Mouse (Mus musculus): ENCODE measurements at regions not wholly inside any gene's neighbourhood (a gene's known extent, or its start where the extent isn't known, plus 50 kb on each side); places are given as distances from the start of the nearest gene placed in this dataset.

GRCm38 (mm10) chr15:59167937-59168659, 279.0 kb downstream of the Gm49356 start:
- no peak for ATAC-seq (ENCODE audit: low FRiP score)
- 90% methylated on average over 8 of the region's 8 CpGs for WGBS
- no peaks in the 10 kb centered on the region for H3K4me1 ChIP-seq (replicated peaks; ENCODE audit: control insufficient read depth, insufficient read depth, low read length)
- H3K4me2 ChIP-seq (replicated peaks; ENCODE audit: low read depth, low read length) = no peak overlapping the region
- no peak overlapping the region for H3K4me3 ChIP-seq (ENCODE audit: low read depth, low read length)
- H3K27me3 ChIP-seq (ENCODE audit: control insufficient read depth, insufficient read depth, low read length) = no peaks in the 10 kb centered on the region
- no peak overlapping the region for H3K27ac ChIP-seq (ENCODE audit: low read depth, low read length)
- H3K9ac ChIP-seq (ENCODE audit: low read depth, low read length) = no peak overlapping the region
- no peaks in the 10 kb centered on the region for H3K36me3 ChIP-seq (ENCODE audit: control insufficient read depth, insufficient read depth, low read length)
- DNase-seq (ENCODE audit: low spot score) = no peak
- no peaks in the 10 kb centered on the region for H3K9me3 ChIP-seq (ENCODE audit: control insufficient read depth, low read length)

GRCm38 (mm10) chr15:59168660-59169170, 279.6 kb downstream of the Gm49356 start:
- no peaks in the 10 kb centered on the region for H3K36me3 ChIP-seq (ENCODE audit: control insufficient read depth, insufficient read depth, low read length)
- no peaks in the 10 kb centered on the region for H3K4me1 ChIP-seq (replicated peaks; ENCODE audit: control insufficient read depth, insufficient read depth, low read length)
- no peak overlapping the region for H3K27ac ChIP-seq (ENCODE audit: low read depth, low read length)
- no peak for ATAC-seq (ENCODE audit: low FRiP score)
- H3K9ac ChIP-seq (ENCODE audit: low read depth, low read length) = no peak overlapping the region
- WGBS = 87% methylated on average over 4 of the region's 4 CpGs
- no peak overlapping the region for H3K4me2 ChIP-seq (replicated peaks; ENCODE audit: low read depth, low read length)
- DNase-seq (ENCODE audit: low spot score) = no peak
- no peaks in the 10 kb centered on the region for H3K27me3 ChIP-seq (ENCODE audit: control insufficient read depth, insufficient read depth, low read length)
- no peaks in the 10 kb centered on the region for H3K9me3 ChIP-seq (ENCODE audit: control insufficient read depth, low read length)
- H3K4me3 ChIP-seq (ENCODE audit: low read depth, low read length) = no peak overlapping the region

GRCm38 (mm10) chr15:59169237-59169797, 280.2 kb downstream of the Gm49356 start:
- H3K9ac ChIP-seq (ENCODE audit: low read depth, low read length) = no peak overlapping the region
- H3K4me3 ChIP-seq (ENCODE audit: low read depth, low read length) = no peak overlapping the region
- no peak overlapping the region for H3K4me2 ChIP-seq (replicated peaks; ENCODE audit: low read depth, low read length)
- no peak overlapping the region for H3K27ac ChIP-seq (ENCODE audit: low read depth, low read length)
- DNase-seq (ENCODE audit: low spot score) = no peak
- no peak for ATAC-seq (ENCODE audit: low FRiP score)
- H3K27me3 ChIP-seq (ENCODE audit: control insufficient read depth, insufficient read depth, low read length) = no peaks in the 10 kb centered on the region
- H3K4me1 ChIP-seq (replicated peaks; ENCODE audit: control insufficient read depth, insufficient read depth, low read length) = no peaks in the 10 kb centered on the region
- H3K36me3 ChIP-seq (ENCODE audit: control insufficient read depth, insufficient read depth, low read length) = no peaks in the 10 kb centered on the region
- WGBS = 92% methylated on average over 12 of the region's 12 CpGs
- H3K9me3 ChIP-seq (ENCODE audit: control insufficient read depth, low read length) = no peaks in the 10 kb centered on the region

GRCm38 (mm10) chr15:59169831-59170230, 280.7 kb downstream of the Gm49356 start:
- Histone ChIP-seq H3K27me3 (ENCODE audit: control insufficient read depth, insufficient read depth, low read length) (no peaks in the 10 kb centered on the region), H3K9me3 (ENCODE audit: control insufficient read depth, low read length) (no peaks in the 10 kb centered on the region), H3K4me1 (replicated peaks; ENCODE audit: control insufficient read depth, insufficient read depth, low read length) (no peaks in the 10 kb centered on the region), H3K9ac (ENCODE audit: low read depth, low read length) (no peak overlapping the region), H3K4me3 (ENCODE audit: low read depth, low read length) (no peak overlapping the region), H3K36me3 (ENCODE audit: control insufficient read depth, insufficient read depth, low read length) (no peaks in the 10 kb centered on the region), H3K4me2 (replicated peaks; ENCODE audit: low read depth, low read length) (no peak overlapping the region), H3K27ac (ENCODE audit: low read depth, low read length) (no peak overlapping the region)
- ATAC-seq (ENCODE audit: low FRiP score) (no peak), DNase-seq (ENCODE audit: low spot score) (no peak)
- 94% methylated on average over 3 of the region's 3 CpGs for WGBS

- Histone ChIP-seq H3K27me3 (ENCODE audit: control insufficient read depth, insufficient read depth, low read length) (no peaks in the 10 kb centered on the region), H3K4me3 (ENCODE audit: low read depth, low read length) (no peak overlapping the region), H3K9me3 (ENCODE audit: control insufficient read depth, low read length) (no peaks in the 10 kb centered on the region), H3K9ac (ENCODE audit: low read depth, low read length) (no peak overlapping the region), H3K27ac (ENCODE audit: low read depth, low read length) (no peak overlapping the region), H3K4me1 (replicated peaks; ENCODE audit: control insufficient read depth, insufficient read depth, low read length) (no peaks in the 10 kb centered on the region), H3K36me3 (ENCODE audit: control insufficient read depth, insufficient read depth, low read length) (no peaks in the 10 kb centered on the region), H3K4me2 (replicated peaks; ENCODE audit: low read depth, low read length) (no peak overlapping the region)
- ATAC-seq (ENCODE audit: low FRiP score) (no peak), DNase-seq (ENCODE audit: low spot score) (no peak)
- WGBS = 28% methylated on average over 6 of the region's 6 CpGs
Measured at GRCm38 (mm10) chr15:59171120-59171519, 282.0 kb downstream of the Gm49356 start.

GRCm38 (mm10) chr15:59173452-59174245, 284.6 kb downstream of the Gm49356 start:
- no peaks in the 10 kb centered on the region for H3K36me3 ChIP-seq (ENCODE audit: control insufficient read depth, insufficient read depth, low read length)
- no peak overlapping the region for H3K9ac ChIP-seq (ENCODE audit: low read depth, low read length)
- no peaks in the 10 kb centered on the region for H3K4me1 ChIP-seq (replicated peaks; ENCODE audit: control insufficient read depth, insufficient read depth, low read length)
- DNase-seq (ENCODE audit: low spot score) (peak; percentile 34), ATAC-seq (ENCODE audit: low FRiP score) (peak; percentile 53; the same call in 1 of the 2 replicates)
- H3K9me3 ChIP-seq (ENCODE audit: control insufficient read depth, low read length) = no peaks in the 10 kb centered on the region
- H3K27ac ChIP-seq (ENCODE audit: low read depth, low read length) = peak overlapping the region; percentile 58
- WGBS = 77% methylated on average over 21 of the region's 21 CpGs
- no peak overlapping the region for H3K4me2 ChIP-seq (replicated peaks; ENCODE audit: low read depth, low read length)
- H3K27me3 ChIP-seq (ENCODE audit: control insufficient read depth, insufficient read depth, low read length) = no peaks in the 10 kb centered on the region
- H3K4me3 ChIP-seq (ENCODE audit: low read depth, low read length) = no peak overlapping the region

GRCm38 (mm10) chr15:59174246-59174751, 285.2 kb downstream of the Gm49356 start:
- Histone ChIP-seq H3K4me2 (replicated peaks; ENCODE audit: low read depth, low read length) (no peak overlapping the region), H3K36me3 (ENCODE audit: control insufficient read depth, insufficient read depth, low read length) (no peaks in the 10 kb centered on the region), H3K9me3 (ENCODE audit: control insufficient read depth, low read length) (no peaks in the 10 kb centered on the region), H3K27ac (ENCODE audit: low read depth, low read length) (peak overlapping the region; percentile 58), H3K27me3 (ENCODE audit: control insufficient read depth, insufficient read depth, low read length) (no peaks in the 10 kb centered on the region), H3K4me1 (replicated peaks; ENCODE audit: control insufficient read depth, insufficient read depth, low read length) (no peaks in the 10 kb centered on the region), H3K9ac (ENCODE audit: low read depth, low read length) (no peak overlapping the region), H3K4me3 (ENCODE audit: low read depth, low read length) (no peak overlapping the region)
- DNase-seq (ENCODE audit: low spot score) (peak; percentile 43), ATAC-seq (ENCODE audit: low FRiP score) (peak; percentile 47; the same call in 1 of the 2 replicates)
- WGBS = 34% methylated on average over 7 of the region's 7 CpGs

GRCm38 (mm10) chr15:59174893-59175531, 285.9 kb downstream of the Gm49356 start:
- 68% methylated on average over 8 of the region's 8 CpGs for WGBS
- Histone ChIP-seq H3K4me3 (ENCODE audit: low read depth, low read length) (no peak overlapping the region), H3K36me3 (ENCODE audit: control insufficient read depth, insufficient read depth, low read length) (no peaks in the 10 kb centered on the region), H3K4me1 (replicated peaks; ENCODE audit: control insufficient read depth, insufficient read depth, low read length) (no peaks in the 10 kb centered on the region), H3K27me3 (ENCODE audit: control insufficient read depth, insufficient read depth, low read length) (no peaks in the 10 kb centered on the region), H3K9ac (ENCODE audit: low read depth, low read length) (no peak overlapping the region), H3K9me3 (ENCODE audit: control insufficient read depth, low read length) (no peaks in the 10 kb centered on the region), H3K27ac (ENCODE audit: low read depth, low read length) (peak overlapping the region; percentile 58; the same call in 1 of the 2 replicates), H3K4me2 (replicated peaks; ENCODE audit: low read depth, low read length) (no peak overlapping the region)
- DNase-seq (ENCODE audit: low spot score) = no peak
- peak; percentile 49; the same call in 1 of the 2 replicates for ATAC-seq (ENCODE audit: low FRiP score)

Data from hindbrain, embryonic 11.5 days (tissue).